Mouse (Mus musculus) bone marrow, adult 2 months (tissue): Measurements from ENCODE around the gene Ift140.

ENCODE experiments used
- CTCF ChIP-seq: fragments of 200-500 bp; IDR thresholded peaks from 2 replicates; pipeline ENCODE4 v1.5.1; 2011; ENCODE audit warnings: low read length, control low read depth; ENCODE audit not compliant: control insufficient read depth, insufficient read depth
- POLR2A ChIP-seq: fragments of 200-500 bp; IDR thresholded peaks from 2 replicates; pipeline ENCODE4 v1.6.1; 2011; ENCODE audit warnings: low read depth, mild to moderate bottlenecking, control low read depth, low read length, borderline replicate concordance; ENCODE audit not compliant: control insufficient read depth

GRCm38 (mm10) chr17:25086724-25087123 lies 70.8 kb downstream of the Ift140 start:
- TF ChIP-seq POLR2A = no peak
- no peak for TF ChIP-seq CTCF
